Mouse (Mus musculus) MEL (cell line): ENCODE data around the gene Igsf23. TPM values are rescaled to one million over a fixed set of nuclear protein-coding genes. Genes with fewer than 3 reads are reported as not detected.

ENCODE experiments used
- DNase-seq: peaks from one replicate; pipeline ENCODE4 v3.0.0; 2011; ENCODE audit warnings: low read depth, low spot score
- H3K27ac ChIP-seq: 2 replicates; pipeline ENCODE4 v1.5.1; 2012; ENCODE audit warnings: low read depth, mild to moderate bottlenecking, control low read depth, low read length, moderate library complexity; ENCODE audit not compliant: control insufficient read depth
- H3K27me3 ChIP-seq, 2 experiments: fragments of 150-350 bp in 1 of 2; sonication (generic) in 1 of 2; 2 replicates each; pipeline ENCODE4 v1.6.1; 2012; ENCODE audit warnings: low read length in 2 of 2, mild to moderate bottlenecking in 2 of 2, improper control_type of control experiment in 1 of 2, moderate library complexity in 1 of 2; ENCODE audit not compliant: insufficient read depth in 2 of 2, control insufficient read depth in 1 of 2
- H3K36me3 ChIP-seq, 2 experiments: 2 replicates each; pipeline ENCODE4 v1.6.1; 2012 to 2014; ENCODE audit warnings: low read length in 2 of 2, improper control_type of control experiment in 1 of 2, inconsistent platforms in 1 of 2, mild to moderate bottlenecking in 1 of 2; ENCODE audit not compliant: insufficient read depth in 2 of 2, control insufficient read depth in 1 of 2
- H3K4me1 ChIP-seq, 2 experiments: fragments of 150-350 bp in 1 of 2; sonication (generic) in 1 of 2; 2 replicates each; pipeline ENCODE4 v1.6.1; 2012; ENCODE audit warnings: low read length in 2 of 2, improper control_type of control experiment in 1 of 2, mild to moderate bottlenecking in 1 of 2; ENCODE audit not compliant: insufficient read depth in 2 of 2, control insufficient read depth in 1 of 2
- H3K4me3 ChIP-seq, 2 experiments: fragments of 150-350 bp in 1 of 2; sonication (generic) in 1 of 2; 2 replicates each; pipeline ENCODE4 v1.5.1; 2012; ENCODE audit warnings: low read depth in 2 of 2, low read length in 2 of 2, mild to moderate bottlenecking in 2 of 2, moderate library complexity in 2 of 2, control low read depth in 1 of 2, improper control_type of control experiment in 1 of 2; ENCODE audit not compliant: control insufficient read depth in 1 of 2, insufficient read depth in 1 of 2
- H3K79me2 ChIP-seq: 2 replicates; pipeline ENCODE4 v1.6.1; 2012; ENCODE audit warnings: mild to moderate bottlenecking, low read length, moderate library complexity; ENCODE audit not compliant: control insufficient read depth, poor library complexity, insufficient read depth
- H3K9ac ChIP-seq: 2 replicates; pipeline ENCODE4 v1.6.1; 2012; ENCODE audit warnings: low read depth, mild to moderate bottlenecking, control low read depth, low read length, moderate library complexity; ENCODE audit not compliant: control insufficient read depth, poor library complexity, severe bottlenecking
- H3K9me3 ChIP-seq: fragments of 150-350 bp; sonication (generic); replicated peaks from 2 replicates; pipeline ENCODE4 v1.6.1; 2012; ENCODE audit warnings: mild to moderate bottlenecking, low read length, improper control_type of control experiment, moderate library complexity; ENCODE audit not compliant: insufficient read depth
- CHD2 ChIP-seq: IDR thresholded peaks from 2 replicates; pipeline ENCODE4 v1.6.1; 2011; ENCODE audit warnings: low read length, improper control_type of control experiment
- CTCF ChIP-seq, 3 experiments: IDR thresholded peaks in 2 of 3; conservative IDR thresholded peaks in 1 of 3; 2 replicates each; pipeline ENCODE4 v1.5.1; 2011 to 2012; ENCODE audit warnings: low read length in 3 of 3, low read depth in 2 of 3, mild to moderate bottlenecking in 2 of 3, improper control_type of control experiment in 1 of 3, inconsistent platforms in 1 of 3, mixed read lengths in 1 of 3, moderate library complexity in 1 of 3; ENCODE audit not compliant: control insufficient read depth in 1 of 3, insufficient read depth in 1 of 3, poor library complexity in 1 of 3, severe bottlenecking in 1 of 3
- E2F4 ChIP-seq: IDR thresholded peaks from 2 replicates; pipeline ENCODE4 v1.6.1; 2011; ENCODE audit warnings: low read depth, low read length, improper control_type of control experiment, borderline replicate concordance
- EP300 ChIP-seq, 2 experiments: IDR thresholded peaks; 2 replicates each; pipeline ENCODE4 v1.6.1; 2011; ENCODE audit warnings: improper control_type of control experiment in 2 of 2, low read length in 2 of 2, low read depth in 1 of 2, mild to moderate bottlenecking in 1 of 2
- ETS1 ChIP-seq: IDR thresholded peaks from 2 replicates; pipeline ENCODE4 v1.6.1; 2012; ENCODE audit warnings: low read depth, mild to moderate bottlenecking, inconsistent platforms, low read length, improper control_type of control experiment, moderate library complexity
- MEF2A ChIP-seq: IDR thresholded peaks from 2 replicates; pipeline ENCODE4 v1.6.1; 2014; ENCODE audit warnings: low read depth, mild to moderate bottlenecking, inconsistent platforms, low read length, improper control_type of control experiment; ENCODE audit not compliant: poor library complexity, insufficient replicate concordance, severe bottlenecking; ENCODE audit errors: extremely low read depth
- MXI1 ChIP-seq: IDR thresholded peaks from 2 replicates; pipeline ENCODE4 v1.6.1; 2011; ENCODE audit warnings: mild to moderate bottlenecking, low read depth, low read length, improper control_type of control experiment
- MYB ChIP-seq: IDR thresholded peaks from 2 replicates; pipeline ENCODE4 v1.6.1; 2011; ENCODE audit warnings: mild to moderate bottlenecking, low read depth, low read length, improper control_type of control experiment
- MYC ChIP-seq: IDR thresholded peaks from 2 replicates; pipeline ENCODE4 v1.6.1; 2011; ENCODE audit warnings: low read depth, mild to moderate bottlenecking, low read length, improper control_type of control experiment, moderate library complexity
- NELFE ChIP-seq: IDR thresholded peaks from 2 replicates; pipeline ENCODE4 v1.6.1; 2011; ENCODE audit warnings: low read depth, low read length, improper control_type of control experiment
- POLR2AphosphoS2 ChIP-seq: IDR thresholded peaks from 2 replicates; pipeline ENCODE4 v1.6.1; 2011; ENCODE audit warnings: low read length, improper control_type of control experiment
- RAD21 ChIP-seq: IDR thresholded peaks from 2 replicates; pipeline ENCODE4 v1.6.1; 2011; ENCODE audit warnings: mild to moderate bottlenecking, low read depth, low read length, improper control_type of control experiment
- RCOR1 ChIP-seq: IDR thresholded peaks from 2 replicates; pipeline ENCODE4 v1.6.1; 2012; ENCODE audit warnings: low read depth, mild to moderate bottlenecking, inconsistent platforms, low read length, improper control_type of control experiment
- SMC3 ChIP-seq: IDR thresholded peaks from 2 replicates; pipeline ENCODE4 v1.6.1; 2011; ENCODE audit warnings: low read depth, low read length, improper control_type of control experiment
- TBP ChIP-seq: IDR thresholded peaks from 2 replicates; pipeline ENCODE4 v1.8.0; 2011; ENCODE audit warnings: low read depth, low read length, improper control_type of control experiment
- TCF12 ChIP-seq: IDR thresholded peaks from 2 replicates; pipeline ENCODE4 v1.6.1; 2014; ENCODE audit warnings: low read depth, mild to moderate bottlenecking, inconsistent platforms, low read length, improper control_type of control experiment, moderate library complexity
- USF1 ChIP-seq: IDR thresholded peaks from 2 replicates; pipeline ENCODE4 v1.6.1; 2014; ENCODE audit warnings: low read depth, mild to moderate bottlenecking, inconsistent platforms, low read length, improper control_type of control experiment, moderate library complexity
- ZC3H11A ChIP-seq: IDR thresholded peaks from 2 replicates; pipeline ENCODE4 v1.6.1; 2012; ENCODE audit warnings: low read depth, mild to moderate bottlenecking, inconsistent platforms, low read length, improper control_type of control experiment
- ZNF384 ChIP-seq: IDR thresholded peaks from 2 replicates; pipeline ENCODE4 v1.6.1; 2012; ENCODE audit warnings: low read depth, mild to moderate bottlenecking, inconsistent platforms, low read length, improper control_type of control experiment
- polyA plus RNA-seq, 2 experiments: library from polyadenylated mRNA; stranded (reverse) in 1 of 2; unstranded in 1 of 2; fragments of >175 nt in 1 of 2; fragments of >200 nt in 1 of 2; gene quantifications; 2 replicates each; pipeline versions ENCODE4 v1.2.1 to v1.2.4; 2012; ENCODE audit warnings: low replicate concordance in 2 of 2, low read depth in 1 of 2; ENCODE audit not compliant: insufficient read length in 2 of 2, insufficient read depth in 1 of 2, missing spikeins in 1 of 2
- total RNA-seq: library from RNA; depleted of rRNA; stranded (reverse); fragments of 300-350 nt; gene quantifications from 2 replicates; pipeline ENCODE4 v1.2.3, GENCODE M21; 2012

Gene Igsf23
- total and polyA plus RNA-seq, 3 experiments: 0.08 to 0.35 TPM; not detected in 1

DNA sequence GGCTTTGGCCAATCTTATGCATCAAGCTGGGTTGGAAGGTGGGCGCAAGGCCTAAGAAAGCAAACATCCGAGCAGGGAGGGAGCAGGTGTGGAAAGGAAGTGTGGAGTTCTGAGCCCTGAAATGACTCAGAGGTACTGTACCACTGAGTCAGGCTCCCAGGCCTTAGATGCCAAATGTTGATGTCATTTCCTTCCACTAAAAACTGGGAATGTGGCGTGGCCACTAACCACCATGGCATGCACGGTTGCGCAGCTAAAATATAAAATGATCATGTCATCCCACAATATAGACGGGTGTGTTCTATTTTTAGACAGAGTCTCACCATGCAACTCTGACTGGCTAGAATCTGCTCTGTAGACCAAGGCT, 39.3 kb downstream of the Igsf23 start:
- no peaks in the 10 kb centered on the region for H3K36me3 ChIP-seq
- no peaks in the 10 kb centered on the region; a peak in 1 of 4 replicates for H3K27me3 ChIP-seq
- H3K4me3 ChIP-seq: no peak overlapping the region
- no peak overlapping the region for H3K27ac ChIP-seq
- no peak for TF ChIP-seq MYC
- no peak for TF ChIP-seq TBP
- TF ChIP-seq USF1: no peak
- no peak for TF ChIP-seq E2F4
- TF ChIP-seq MXI1: no peak
- TF ChIP-seq SMC3: no peak
- no peak for TF ChIP-seq TCF12
- no peak for TF ChIP-seq RCOR1
- TF ChIP-seq ETS1: no peak
- no peak for TF ChIP-seq EP300 (IDR thresholded peaks at IDR 0.05; ENCODE audit: low read depth in 1 of 2, low read length in 2 of 2)
- TF ChIP-seq POLR2AphosphoS2: no peak
- no peak for TF ChIP-seq CTCF (IDR thresholded peaks at IDR 0.05 in 2 of 3, conservative IDR thresholded peaks at IDR 0.05 in 1 of 3; ENCODE audit: control insufficient read depth in 1 of 3, insufficient read depth in 1 of 3, low read depth in 2 of 3, low read length in 3 of 3, poor library complexity in 1 of 3, severe bottlenecking in 1 of 3)
- no peak for TF ChIP-seq NELFE
- no peak for TF ChIP-seq CHD2
- TF ChIP-seq MEF2A: no peak
- no peaks in the 10 kb centered on the region for H3K9me3 ChIP-seq
- no peak overlapping the region for H3K9ac ChIP-seq
- H3K79me2 ChIP-seq: no peaks in the 10 kb centered on the region
- H3K4me1 ChIP-seq: no peaks in the 10 kb centered on the region
- no peak for DNase-seq

DNA sequence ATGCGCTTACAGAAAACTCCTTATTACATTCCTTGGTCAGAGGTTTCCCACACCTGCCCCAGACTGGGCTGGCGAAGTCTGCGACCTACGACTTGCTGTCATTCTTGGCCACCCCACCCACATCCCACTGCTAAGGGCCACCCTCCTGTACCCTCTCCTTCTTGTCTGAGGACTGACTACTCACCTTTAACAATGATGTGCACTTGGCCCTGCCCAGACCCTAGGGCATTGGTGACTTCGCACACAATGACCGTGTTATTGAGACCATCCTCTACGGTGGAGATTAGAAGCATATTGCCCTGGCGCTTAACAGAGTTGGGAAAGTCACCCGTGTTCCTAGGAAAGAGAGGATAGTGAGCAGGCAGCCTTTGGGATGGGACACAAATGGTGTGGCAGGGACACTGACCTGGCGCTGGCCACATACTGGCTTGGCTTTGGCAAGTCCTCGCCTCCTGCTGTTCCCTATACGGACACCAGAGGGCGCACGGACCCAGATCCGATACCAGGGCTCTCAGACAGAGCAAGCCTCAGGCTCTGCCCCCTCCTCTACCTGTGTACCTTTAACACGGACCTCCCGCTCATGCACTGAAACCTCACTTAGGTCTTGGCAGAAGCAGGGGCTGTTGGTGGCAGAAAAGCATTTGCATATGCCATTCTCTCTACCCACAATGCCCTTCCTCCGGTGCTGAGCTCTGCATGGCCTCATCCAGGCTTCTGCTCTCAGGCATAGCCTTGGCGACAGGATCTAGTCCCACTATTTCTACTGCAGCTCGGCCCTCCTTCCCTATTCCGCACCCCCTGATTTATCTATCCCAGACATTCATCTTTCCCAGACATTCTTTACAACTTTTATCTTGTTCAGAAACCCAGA, 39.9 kb downstream of the Igsf23 start:
- Histone ChIP-seq H3K9me3 (no peaks in the 10 kb centered on the region), H3K27me3 (no peaks in the 10 kb centered on the region; a peak in 1 of 4 replicates), H3K4me1 (no peaks in the 10 kb centered on the region), H3K36me3 (no peaks in the 10 kb centered on the region), H3K79me2 (no peaks in the 10 kb centered on the region), H3K9ac (no peak overlapping the region), H3K4me3 (no peak overlapping the region), H3K27ac (no peak overlapping the region)
- no peak for TF ChIP-seq MYB
- peak; percentile 60 for TF ChIP-seq RAD21
- TF ChIP-seq CTCF (IDR thresholded peaks at IDR 0.05 in 2 of 3, conservative IDR thresholded peaks at IDR 0.05 in 1 of 3; ENCODE audit: control insufficient read depth in 1 of 3, insufficient read depth in 1 of 3, low read depth in 2 of 3, low read length in 3 of 3, poor library complexity in 1 of 3, severe bottlenecking in 1 of 3): peak; percentile 80 to 97 (median 83)
- peak; percentile 52 for TF ChIP-seq ZC3H11A
- peak; percentile 93 for TF ChIP-seq SMC3
- no peak for TF ChIP-seq ZNF384
- peak; percentile 64 for DNase-seq
